Mouse (Mus musculus): ENCODE measurements around the gene Parp4.

GRCm38 (mm10) chr14:56554716-56555115 lies 20.7 kb upstream of the Parp4 start:
- TF ChIP-seq POLR2A (IDR thresholded peaks at IDR 0.05; ENCODE audit: low read depth, low read length) = no peak
- TF ChIP-seq CTCF (IDR thresholded peaks at IDR 0.05; ENCODE audit: extremely low read depth, insufficient read depth, insufficient read length, insufficient replicate concordance) = no peak

Measured in spleen, adult 2 months (tissue).